Mouse (Mus musculus) liver, embryonic 14.5 days (tissue): ENCODE results near the gene Dand5. TPM values are rescaled to one million over a fixed set of nuclear protein-coding genes. Genes with fewer than 3 reads are reported as not detected.

ENCODE experiments used
- ATAC-seq: fragments of 200-750 bp; cut with Nextera tagmentation; 2 replicates; pipeline ENCODE4 v1.8.0; 2017; ENCODE audit warnings: moderate number of reproducible peaks, mild to moderate bottlenecking, moderate library complexity; ENCODE audit not compliant: insufficient read depth
- DNase-seq, 3 experiments: peaks; one replicate each; pipeline ENCODE4 v3.0.0-alpha.2; 2012 to 2013; ENCODE audit warnings: low read depth in 3 of 3, low spot score in 3 of 3
- H3K27ac ChIP-seq: fragments of 300-500 bp; sonication (generic); 2 replicates; pipeline ENCODE4 v1.5.1; 2014; ENCODE audit warnings: moderate library complexity, mild to moderate bottlenecking, control low read depth, inconsistent platforms
- H3K27me3 ChIP-seq: fragments of 300-500 bp; sonication (generic); 2 replicates; pipeline ENCODE4 v1.6.1; 2014; ENCODE audit warnings: mild to moderate bottlenecking, low read length, moderate library complexity; ENCODE audit not compliant: control insufficient read depth, insufficient read depth
- H3K36me3 ChIP-seq: fragments of 300-500 bp; sonication (generic); replicated peaks from 2 replicates; pipeline ENCODE4 v1.6.1; 2014; ENCODE audit warnings: low read depth; ENCODE audit not compliant: control insufficient read depth, insufficient read depth
- H3K4me1 ChIP-seq, 2 experiments: fragments of 200-500 bp in 1 of 2; fragments of 300-500 bp in 1 of 2; sonication (generic) in 1 of 2; replicated peaks; 2 replicates each; pipeline ENCODE4 v1.6.1; 2012 to 2014; ENCODE audit warnings: antibody characterized with exemption in 1 of 2, inconsistent platforms in 1 of 2, low read length in 1 of 2; ENCODE audit not compliant: control insufficient read depth in 2 of 2, insufficient read depth in 2 of 2
- H3K4me2 ChIP-seq: fragments of 300-500 bp; sonication (generic); 2 replicates; pipeline ENCODE4 v1.6.1; 2014; ENCODE audit warnings: low read depth, mild to moderate bottlenecking, control low read depth, moderate library complexity
- H3K4me3 ChIP-seq, 2 experiments: fragments of 200-500 bp in 1 of 2; fragments of 300-500 bp in 1 of 2; sonication (generic) in 1 of 2; 2 replicates each; pipeline ENCODE4 v1.5.1; 2012 to 2014; ENCODE audit warnings: low read depth in 2 of 2, low read length in 2 of 2, mild to moderate bottlenecking in 2 of 2, control low read depth in 1 of 2, inconsistent platforms in 1 of 2, moderate library complexity in 1 of 2; ENCODE audit not compliant: insufficient read depth in 1 of 2
- H3K9ac ChIP-seq: fragments of 300-500 bp; sonication (generic); replicated peaks from 2 replicates; pipeline ENCODE4 v1.6.1; 2014; ENCODE audit warnings: mild to moderate bottlenecking, control low read depth, moderate library complexity
- H3K9me3 ChIP-seq: fragments of 300-500 bp; sonication (generic); 2 replicates; pipeline ENCODE4 v1.6.1; 2016; ENCODE audit warnings: low read length, mixed read lengths; ENCODE audit not compliant: control insufficient read depth
- CTCF ChIP-seq: IDR thresholded peaks from 2 replicates; pipeline ENCODE4 v1.5.1; 2016; ENCODE audit warnings: antibody characterized with exemption, low read depth, control low read depth
- EP300 ChIP-seq: IDR thresholded peaks from 2 replicates; pipeline ENCODE4 v1.6.1; 2016; ENCODE audit warnings: antibody characterized with exemption, low read depth
- WGBS: fragments of 180-500 bp; shearing (Covaris S2); extraction: QIAGEN DNeasy Blood & Tissue Kit; methylation state at CpG from one replicate; pipeline ENCODE4 v1.1.7; 2014; ENCODE audit not compliant: insufficient replicate concordance; 5-methylcytosine and 5-hydroxymethylcytosine counted together
- polyA plus RNA-seq, 2 experiments: library from polyadenylated mRNA; depleted of rRNA in 1 of 2; stranded (reverse) in 1 of 2; unstranded in 1 of 2; fragments of >200 nt; fragmentation: Nextera tagmentation in 1 of 2; extraction: Ambion mirVana in 1 of 2; gene quantifications; 2 replicates each; pipeline versions ENCODE4 v1.2.1 to v1.2.3; 2012 to 2014

Gene Dand5
- polyA plus RNA-seq, 2 experiments: 1.9 to 2.7 TPM

DNA sequence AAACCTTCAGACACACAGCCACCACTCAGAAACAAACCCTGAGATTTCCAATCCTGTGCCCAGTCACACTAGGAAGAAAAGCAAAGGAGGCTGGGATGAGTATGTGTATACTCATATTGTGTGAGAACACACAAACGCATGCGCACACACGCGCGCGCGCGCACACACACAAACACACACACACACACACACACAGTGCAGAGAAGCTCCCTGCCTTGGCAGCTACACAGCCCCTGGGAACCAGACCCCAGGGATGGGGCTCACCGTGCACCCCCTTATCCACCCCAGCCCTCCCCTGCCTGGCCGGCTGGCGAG, 8.4 kb downstream of the Dand5 start:
- no peaks in the 10 kb centered on the region for H3K36me3 ChIP-seq
- H3K9me3 ChIP-seq: no peaks in the 10 kb centered on the region
- H3K27ac ChIP-seq: no peak overlapping the region
- ATAC-seq: no peak
- no peak overlapping the region for H3K9ac ChIP-seq
- no peak for DNase-seq
- H3K4me2 ChIP-seq: no peak overlapping the region
- TF ChIP-seq CTCF (no peak), EP300 (no peak)
- H3K4me3 ChIP-seq: no peak overlapping the region
- H3K4me1 ChIP-seq: peaks cover 6 to 10% of the 10 kb centered on the region in 2 experiments
- peaks cover 14% of the 10 kb centered on the region for H3K27me3 ChIP-seq
- 88% methylated on average over 11 of the region's 11 CpGs for WGBS

- no peak for TF ChIP-seq EP300
- TF ChIP-seq CTCF: no peak
- Histone ChIP-seq H3K4me2 (no peak overlapping the region), H3K9ac (no peak overlapping the region), H3K36me3 (no peaks in the 10 kb centered on the region), H3K27me3 (peaks cover 14% of the 10 kb centered on the region), H3K4me1 (peaks cover 6 to 10% of the 10 kb centered on the region in 2 experiments), H3K4me3 (no peak overlapping the region), H3K27ac (no peak overlapping the region), H3K9me3 (no peaks in the 10 kb centered on the region)
- ATAC-seq (no peak), DNase-seq (no peak)
- WGBS: 31% methylated on average over 3 of the region's 3 CpGs
Observed at GRCm38 (mm10) chr8:84813830-84814229, 8.8 kb downstream of the Dand5 start.

- 3% methylated on average over 5 of the region's 5 CpGs for WGBS
Observed at GRCm38 (mm10) chr8:84813059-84813458, 9.6 kb downstream of the Dand5 start.

GRCm38 (mm10) chr8:84811303-84811702, 11.3 kb downstream of the Dand5 start:
- no peak overlapping the region for H3K27ac ChIP-seq
- no peak for ATAC-seq
- peak overlapping the region; percentile 66 for H3K4me2 ChIP-seq
- DNase-seq: no peak
- peaks cover 6 to 10% of the 10 kb centered on the region in 2 experiments for H3K4me1 ChIP-seq
- peak overlapping the region in 1 of 2 experiments; percentile 42; a peak in 2 of 4 replicates for H3K4me3 ChIP-seq
- TF ChIP-seq CTCF (no peak), EP300 (no peak)
- no peak overlapping the region for H3K9ac ChIP-seq
- peaks cover 14% of the 10 kb centered on the region for H3K27me3 ChIP-seq
- H3K36me3 ChIP-seq: no peaks in the 10 kb centered on the region
- H3K9me3 ChIP-seq: no peaks in the 10 kb centered on the region
- WGBS: 44% methylated on average over 10 of the region's 10 CpGs

More at GRCm38 (mm10) chr8:84813059-84813458, 9.6 kb downstream of the Dand5 start:
- no peak overlapping the region for H3K4me2 ChIP-seq
- no peak overlapping the region for H3K9ac ChIP-seq
- H3K36me3 ChIP-seq: no peaks in the 10 kb centered on the region
- no peaks in the 10 kb centered on the region for H3K9me3 ChIP-seq
- H3K4me3 ChIP-seq: no peak overlapping the region
- no peak overlapping the region for H3K27ac ChIP-seq
- DNase-seq (peak in 2 of 3 experiments; percentile 60 to 70), ATAC-seq (peak; percentile 36; the same call in 1 of the 2 replicates)
- H3K27me3 ChIP-seq: peaks cover 14% of the 10 kb centered on the region
- TF ChIP-seq EP300: no peak
- peak; percentile 89 for TF ChIP-seq CTCF
- H3K4me1 ChIP-seq: peaks cover 6 to 10% of the 10 kb centered on the region in 2 experiments

GRCm38 (mm10) chr8:84810896-84811295, 11.7 kb downstream of the Dand5 start:
- H3K9ac ChIP-seq: peak overlapping the region; percentile 7; the same call in 1 of the 2 replicates
- peak; percentile 55 to 64 (median 59) for DNase-seq

More at GRCm38 (mm10) chr8:84810896-84811295, 11.7 kb downstream of the Dand5 start:
- Histone ChIP-seq H3K9me3 (no peaks in the 10 kb centered on the region), H3K4me2 (peak overlapping the region; percentile 66), H3K4me1 (peaks cover 6 to 10% of the 10 kb centered on the region in 2 experiments), H3K4me3 (peak overlapping the region in 1 of 2 experiments; percentile 42; a peak in 2 of 4 replicates), H3K36me3 (no peaks in the 10 kb centered on the region), H3K27ac (no peak overlapping the region), H3K27me3 (peaks cover 14% of the 10 kb centered on the region)
- TF ChIP-seq CTCF (peak; percentile 83), EP300 (no peak)
- WGBS: under 1% methylated on average over 32 of the region's 32 CpGs
- ATAC-seq: peak; percentile 55
